Comparison of ENCODE assay signal across 17 mouse cellular contexts in genomic region chr6:4684706-4685340, GRCm38 (mm10).
DNase-seq lines count a peak whose midpoint lies in the region; ATAC-seq and TF ChIP-seq lines count a peak whose summit lies in the region.
"Had no signal": no experiment of that assay in that cellular context is flagged by ENCODE, and none has a peak within 500 bp of the region (broad histone marks: within the 10 kb centered on the region; RNA-seq: fewer than 3 reads in every experiment).

No protein-coding gene starts in this region.

- in situ Hi-C loops in ES-E14 (cut with MboI; ENCODE audit: low sequenced_read_pairs in 2 of 2, unreplicated experiment in 2 of 2) = no loop called here

- no peaks in the 10 kb centered on the region for H3K27me3 ChIP-seq in heart, embryonic 10.5 days (ENCODE audit: insufficient read depth, poor library complexity, severe bottlenecking)
- no peaks in the 10 kb centered on the region for H3K27me3 ChIP-seq in limb, embryonic 13.5 days
- H3K27me3 ChIP-seq: forebrain, embryonic 15.5 days; liver, embryonic 15.5 days had no signal

- H3K36me3 ChIP-seq in heart, embryonic 10.5 days = peaks cover 10% of the 10 kb centered on the region
- H3K36me3 ChIP-seq in ES-E14 (ENCODE audit: control insufficient read depth, insufficient read depth, low read length, poor library complexity, severe bottlenecking) = no peaks in the 10 kb centered on the region; the same call in 1 of the 2 replicates
- peaks cover 7% of the 10 kb centered on the region for H3K36me3 ChIP-seq in limb, embryonic 13.5 days
- H3K36me3 ChIP-seq: liver, embryonic 15.5 days had no signal

- H3K27ac ChIP-seq in heart, embryonic 10.5 days = no peak overlapping the region
- H3K27ac ChIP-seq in ES-E14 (ENCODE audit: insufficient read depth, low read depth, low read length, poor library complexity, severe bottlenecking) = 0 out of 2 replicates have a peak overlapping the region, but pooled peaks have one; percentile 20
- 0 out of 2 replicates have a peak overlapping the region, but pooled peaks have one; percentile 33 for H3K27ac ChIP-seq in limb, embryonic 13.5 days
- H3K27ac ChIP-seq: forebrain, embryonic 15.5 days; hindbrain, embryonic 10.5 days; liver, embryonic 15.5 days had no signal

- DNase-seq in heart, postnatal 10 days = peak; percentile 8 to 20
- no peak for DNase-seq in heart, embryonic 10.5 days (ENCODE audit: low spot score)
- peak; percentile 69 for DNase-seq in ES-E14 (ENCODE audit: low read depth, low spot score)
- DNase-seq in adrenal gland, postnatal 25 days = peak; percentile 10
- DNase-seq in gastrocnemius, postnatal 14 days = no peak
- no peak for DNase-seq in urinary bladder, postnatal 25 days (ENCODE audit: low spot score)
- DNase-seq: cerebellum, adult 9-11 months; embryo, embryonic 11 days; kidney, adult 18-20 months; kidney, postnatal 25 days; lung, postnatal 10 days; midbrain, embryonic 14.5 days had no signal

- H3K9me3 ChIP-seq in heart, embryonic 10.5 days = no peaks in the 10 kb centered on the region
- no peaks in the 10 kb centered on the region for H3K9me3 ChIP-seq in ES-E14 (ENCODE audit: control insufficient read depth, insufficient read depth, low read depth, low read length)
- H3K9me3 ChIP-seq in limb, embryonic 13.5 days = no peaks in the 10 kb centered on the region
- H3K9me3 ChIP-seq: forebrain, embryonic 15.5 days; hindbrain, embryonic 10.5 days; liver, embryonic 15.5 days had no signal

- H3K4me3 ChIP-seq in heart, embryonic 10.5 days = no peak overlapping the region
- no peak overlapping the region for H3K4me3 ChIP-seq in ES-E14 (ENCODE audit: insufficient read depth in 1 of 2, low read depth in 1 of 2, low read length in 2 of 2, poor library complexity in 1 of 2, severe bottlenecking in 1 of 2)
- no peak overlapping the region for H3K4me3 ChIP-seq in limb, embryonic 13.5 days
- H3K4me3 ChIP-seq: forebrain, embryonic 15.5 days; hindbrain, embryonic 10.5 days; liver, embryonic 15.5 days; myocyte had no signal

- H3K4me1 ChIP-seq in heart, embryonic 10.5 days = peaks cover 3% of the 10 kb centered on the region; the same call in 1 of the 2 replicates
- H3K4me1 ChIP-seq in ES-E14 (ENCODE audit: control insufficient read depth in 2 of 2, insufficient read depth in 2 of 2, low read length in 2 of 2, poor library complexity in 1 of 2) = peaks cover 0 to 5% of the 10 kb centered on the region in 2 experiments; a peak in 1 of 4 replicates
- peaks cover 11% of the 10 kb centered on the region for H3K4me1 ChIP-seq in limb, embryonic 13.5 days
- H3K4me1 ChIP-seq: liver, embryonic 15.5 days had no signal

- no peak overlapping the region; the same call in 1 of the 2 replicates for H3K9ac ChIP-seq in ES-E14 (ENCODE audit: insufficient read depth, low read depth, low read length, poor library complexity, severe bottlenecking)
- H3K9ac ChIP-seq in limb, embryonic 13.5 days = no peak overlapping the region
- H3K9ac ChIP-seq: forebrain, embryonic 15.5 days; liver, embryonic 15.5 days had no signal

- WGBS in heart, embryonic 10.5 days = 57% methylated on average over 10 of the region's 10 CpGs
- WGBS in limb, embryonic 13.5 days = 31% methylated on average over 10 of the region's 10 CpGs

- intact Hi-C loops in heart, postnatal 10 days (cut with DNase I) = no loop called here
- intact Hi-C loops in gastrocnemius, postnatal 14 days (cut with DNase I; ENCODE audit: low total_unique reads) = no loop called here

- ATAC-seq in limb, embryonic 13.5 days (ENCODE audit: low FRiP score, low read depth) = no peak
- ATAC-seq: forebrain, embryonic 15.5 days had no signal

- H3K4me2 ChIP-seq in limb, embryonic 13.5 days (replicated peaks) = no peak overlapping the region
- H3K4me2 ChIP-seq: forebrain, embryonic 15.5 days; liver, embryonic 15.5 days had no signal

TF ChIP-seq in ES-E14, 5 proteins besides CTCF, POLR2A, EP300 and RAD21:
- TF ChIP-seq CHD2 (IDR thresholded peaks at IDR 0.05; ENCODE audit: low read depth, low read length) (no peak), MAFK (IDR thresholded peaks at IDR 0.05; ENCODE audit: insufficient read depth, low read depth, low read length) (no peak), HCFC1 (IDR thresholded peaks at IDR 0.05; ENCODE audit: borderline replicate concordance, insufficient read depth, low read length) (no peak), ZC3H11A (IDR thresholded peaks at IDR 0.05; ENCODE audit: borderline replicate concordance, low read depth, low read length) (no peak), ZNF384 (IDR thresholded peaks at IDR 0.05; ENCODE audit: low read depth, low read length) (no peak)
TF ChIP-seq in ES-E14: peak in this region for 0.

Comparison
In these comparisons a context has a peak if more than half of its experiments do, and no peak if none do; other contexts are left out.
1. DNase-seq: peak in heart, postnatal 10 days (2 of 2), ES-E14 (single experiment) and adrenal gland, postnatal 25 days (single experiment); none in heart, embryonic 10.5 days (single experiment), gastrocnemius, postnatal 14 days (single experiment) and urinary bladder, postnatal 25 days (single experiment).